Mouse (Mus musculus) retina, postnatal 1 day (tissue): Measurements from ENCODE around the gene Ccl4.

Experiments
- DNase-seq: peaks from one replicate; pipeline ENCODE4 v3.0.0-alpha.2; 2012

Gene Ccl4

GRCm38 (mm10) chr11:83675665-83676064 is 13.3 kb downstream of the Ccl4 start:
- DNase-seq, result no peak

- no peak for DNase-seq
These were observed 27.5 kb downstream of the Ccl4 start for GRCm38 (mm10) chr11:83689918-83690317.

GRCm38 (mm10) chr11:83692008-83692407 is 29.6 kb downstream of the Ccl4 start:
- DNase-seq, result no peak

- DNase-seq, result no peak
These were observed 41.3 kb downstream of the Ccl4 start, which contains the start of gene Wfdc17 for GRCm38 (mm10) chr11:83703705-83704104. TSS of gene Wfdc17 (plus strand) at chr11:83703991.

GRCm38 (mm10) chr11:83708715-83709114 is 46.3 kb downstream of the Ccl4 start, which contains the start of gene Wfdc18:
TSS of gene Wfdc18 (plus strand) at chr11:83709015.
- no peak for DNase-seq

GRCm38 (mm10) chr11:83709683-83710082 is 47.3 kb downstream of the Ccl4 start:
- DNase-seq, result no peak

- DNase-seq, result no peak
These were observed 50.3 kb downstream of the Ccl4 start for GRCm38 (mm10) chr11:83712671-83713070.

- DNase-seq, result no peak
These were observed 51.5 kb downstream of the Ccl4 start for GRCm38 (mm10) chr11:83713925-83714324.
